Mouse (Mus musculus): ENCODE measurements around the gene Gipc3. TPM values are rescaled to one million over a fixed set of nuclear protein-coding genes. Genes with fewer than 3 reads are reported as not detected.

Gene Gipc3
- polyA plus RNA-seq, 1 experiment, result 0.82 TPM

GRCm38 (mm10) chr10:81336558-81336957, 6.5 kb downstream of the Gipc3 start:
- peaks cover 31% of the 10 kb centered on the region for H3K36me3 ChIP-seq (ENCODE audit: control insufficient read depth, insufficient read depth, low read length)
- H3K4me1 ChIP-seq (replicated peaks; ENCODE audit: control insufficient read depth, insufficient read depth, low read length), result peaks cover 18% of the 10 kb centered on the region
- H3K4me3 ChIP-seq (ENCODE audit: control insufficient read depth, insufficient read depth, low read length), result no peak overlapping the region
- TF ChIP-seq POLR2A (IDR thresholded peaks at IDR 0.05; ENCODE audit: control insufficient read depth, extremely low read depth, insufficient read depth, low read length, poor library complexity), result no peak
- no peak for TF ChIP-seq CTCF (IDR thresholded peaks at IDR 0.05; ENCODE audit: borderline replicate concordance, control insufficient read depth, extremely low read depth, insufficient read depth, low read length, poor library complexity)
- H3K27me3 ChIP-seq (ENCODE audit: control insufficient read depth, insufficient read depth, low read length), result no peaks in the 10 kb centered on the region
- WGBS, result 98% methylated on average over 4 of the region's 4 CpGs
- no peak overlapping the region for H3K27ac ChIP-seq (ENCODE audit: control insufficient read depth, insufficient read depth, low read length)
- DNase-seq, result no peak

GRCm38 (mm10) chr10:81335393-81336340, 7.4 kb downstream of the Gipc3 start:
- H3K27me3 ChIP-seq (ENCODE audit: control insufficient read depth, insufficient read depth, low read length), result no peaks in the 10 kb centered on the region
- H3K4me3 ChIP-seq (ENCODE audit: control insufficient read depth, insufficient read depth, low read length), result no peak overlapping the region
- no peak for DNase-seq
- peaks cover 22% of the 10 kb centered on the region for H3K4me1 ChIP-seq (replicated peaks; ENCODE audit: control insufficient read depth, insufficient read depth, low read length)
- TF ChIP-seq CTCF (IDR thresholded peaks at IDR 0.05; ENCODE audit: borderline replicate concordance, control insufficient read depth, extremely low read depth, insufficient read depth, low read length, poor library complexity), result no peak
- no peak for TF ChIP-seq POLR2A (IDR thresholded peaks at IDR 0.05; ENCODE audit: control insufficient read depth, extremely low read depth, insufficient read depth, low read length, poor library complexity)
- peaks cover 32% of the 10 kb centered on the region for H3K36me3 ChIP-seq (ENCODE audit: control insufficient read depth, insufficient read depth, low read length)
- 90% methylated on average over 19 of the region's 19 CpGs for WGBS
- no peak overlapping the region for H3K27ac ChIP-seq (ENCODE audit: control insufficient read depth, insufficient read depth, low read length)

DNA sequence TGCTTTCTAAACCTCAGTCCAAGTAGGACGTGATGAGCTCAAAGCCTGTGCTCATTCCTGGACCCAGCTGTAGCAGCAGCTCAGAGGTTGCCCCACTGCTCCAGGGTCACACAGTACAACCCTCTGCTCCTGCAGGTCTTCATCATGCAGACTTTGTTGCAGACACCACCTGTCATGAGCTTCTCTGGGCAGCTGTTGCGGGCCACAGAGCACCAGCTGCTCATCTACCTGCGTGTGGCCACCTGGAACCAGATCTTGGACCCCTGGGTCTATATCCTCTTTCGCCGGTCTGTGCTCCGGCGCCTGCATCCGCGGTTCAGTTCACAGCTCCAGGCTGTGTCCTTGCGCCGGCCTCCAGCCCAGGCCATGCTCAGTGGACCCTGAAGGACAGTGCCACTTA, 8.7 kb downstream of the Gipc3 start:
- Histone ChIP-seq H3K27me3 (ENCODE audit: control insufficient read depth, insufficient read depth, low read length) (no peaks in the 10 kb centered on the region), H3K36me3 (ENCODE audit: control insufficient read depth, insufficient read depth, low read length) (peaks cover 32% of the 10 kb centered on the region), H3K4me3 (ENCODE audit: control insufficient read depth, insufficient read depth, low read length) (no peak overlapping the region), H3K4me1 (replicated peaks; ENCODE audit: control insufficient read depth, insufficient read depth, low read length) (peaks cover 35% of the 10 kb centered on the region), H3K27ac (ENCODE audit: control insufficient read depth, insufficient read depth, low read length) (no peak overlapping the region)
- TF ChIP-seq CTCF (IDR thresholded peaks at IDR 0.05; ENCODE audit: borderline replicate concordance, control insufficient read depth, extremely low read depth, insufficient read depth, low read length, poor library complexity) (no peak), POLR2A (IDR thresholded peaks at IDR 0.05; ENCODE audit: control insufficient read depth, extremely low read depth, insufficient read depth, low read length, poor library complexity) (no peak)
- 96% methylated on average over 11 of the region's 11 CpGs for WGBS
- no peak for DNase-seq

- no peaks in the 10 kb centered on the region for H3K27me3 ChIP-seq (ENCODE audit: control insufficient read depth, insufficient read depth, low read length)
- DNase-seq, result no peak
- 92% methylated on average over 29 of the region's 29 CpGs for WGBS
- TF ChIP-seq POLR2A (IDR thresholded peaks at IDR 0.05; ENCODE audit: control insufficient read depth, extremely low read depth, insufficient read depth, low read length, poor library complexity), result no peak
- no peak for TF ChIP-seq CTCF (IDR thresholded peaks at IDR 0.05; ENCODE audit: borderline replicate concordance, control insufficient read depth, extremely low read depth, insufficient read depth, low read length, poor library complexity)
- no peak overlapping the region for H3K4me3 ChIP-seq (ENCODE audit: control insufficient read depth, insufficient read depth, low read length)
- peaks cover 52% of the 10 kb centered on the region for H3K4me1 ChIP-seq (replicated peaks; ENCODE audit: control insufficient read depth, insufficient read depth, low read length)
- H3K27ac ChIP-seq (ENCODE audit: control insufficient read depth, insufficient read depth, low read length), result no peak overlapping the region
- H3K36me3 ChIP-seq (ENCODE audit: control insufficient read depth, insufficient read depth, low read length), result peaks cover 32% of the 10 kb centered on the region
Observed at GRCm38 (mm10) chr10:81332277-81332676, 10.8 kb downstream of the Gipc3 start.

- H3K27me3 ChIP-seq (ENCODE audit: control insufficient read depth, insufficient read depth, low read length), result no peaks in the 10 kb centered on the region
- H3K4me1 ChIP-seq (replicated peaks; ENCODE audit: control insufficient read depth, insufficient read depth, low read length), result peaks cover 64% of the 10 kb centered on the region
- peak overlapping the region; percentile 68 for H3K4me3 ChIP-seq (ENCODE audit: control insufficient read depth, insufficient read depth, low read length)
- peak overlapping the region; percentile 96 for H3K27ac ChIP-seq (ENCODE audit: control insufficient read depth, insufficient read depth, low read length)
- TF ChIP-seq CTCF (IDR thresholded peaks at IDR 0.05; ENCODE audit: borderline replicate concordance, control insufficient read depth, extremely low read depth, insufficient read depth, low read length, poor library complexity) (no peak), POLR2A (IDR thresholded peaks at IDR 0.05; ENCODE audit: control insufficient read depth, extremely low read depth, insufficient read depth, low read length, poor library complexity) (peak; percentile 12; the same call in 1 of the 2 replicates)
- WGBS, result 22% methylated on average over 4 of the region's 4 CpGs
- H3K36me3 ChIP-seq (ENCODE audit: control insufficient read depth, insufficient read depth, low read length), result peaks cover 49% of the 10 kb centered on the region
- no peak for DNase-seq
Observed at GRCm38 (mm10) chr10:81330007-81330406, 13.1 kb downstream of the Gipc3 start.

DNA sequence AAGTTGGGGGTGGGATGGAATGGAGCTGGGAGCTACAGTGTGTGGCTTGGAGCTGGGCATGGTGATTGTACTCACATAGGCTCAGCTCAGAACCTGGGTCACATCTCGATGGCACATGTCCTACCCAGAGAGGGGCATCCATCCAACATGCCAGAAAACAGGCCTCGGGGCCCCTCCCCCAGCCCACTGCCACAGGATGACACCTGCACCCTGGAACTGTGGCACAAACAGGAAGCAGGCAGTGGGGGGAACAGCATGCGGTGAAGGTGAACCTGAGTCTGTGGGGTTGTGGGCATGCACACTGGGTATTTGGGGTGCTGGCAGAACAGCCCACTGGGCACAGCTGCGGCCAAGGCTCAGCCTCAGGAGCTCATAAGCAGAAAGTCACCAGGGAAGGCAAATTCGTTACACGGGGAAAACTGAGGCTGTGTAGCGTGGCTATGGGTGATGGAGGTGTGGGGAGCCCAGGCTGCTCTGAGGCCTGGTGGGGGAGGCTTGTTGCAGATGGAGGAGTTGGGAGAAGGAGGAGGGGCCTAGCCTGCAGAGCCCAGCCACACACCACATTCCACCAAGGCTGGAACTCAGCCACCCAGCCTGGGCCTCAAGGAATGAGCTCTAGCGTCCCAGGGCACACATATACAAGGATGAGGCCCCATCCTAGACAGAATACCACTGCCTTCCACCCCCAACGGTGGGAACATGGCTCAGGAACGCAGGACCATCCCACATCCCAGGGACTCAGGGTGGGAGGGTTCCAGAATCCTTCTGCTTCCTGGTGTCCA, 13.7 kb downstream of the Gipc3 start:
- Histone ChIP-seq H3K4me3 (ENCODE audit: control insufficient read depth, insufficient read depth, low read length) (peak overlapping the region; percentile 68), H3K36me3 (ENCODE audit: control insufficient read depth, insufficient read depth, low read length) (peaks cover 49% of the 10 kb centered on the region), H3K4me1 (replicated peaks; ENCODE audit: control insufficient read depth, insufficient read depth, low read length) (peaks cover 61% of the 10 kb centered on the region), H3K27ac (ENCODE audit: control insufficient read depth, insufficient read depth, low read length) (peak overlapping the region; percentile 96), H3K27me3 (ENCODE audit: control insufficient read depth, insufficient read depth, low read length) (no peaks in the 10 kb centered on the region)
- peak; percentile 91 for DNase-seq
- TF ChIP-seq CTCF (IDR thresholded peaks at IDR 0.05; ENCODE audit: borderline replicate concordance, control insufficient read depth, extremely low read depth, insufficient read depth, low read length, poor library complexity), result no peak
- peak; percentile 26; the same call in 1 of the 2 replicates for TF ChIP-seq POLR2A (IDR thresholded peaks at IDR 0.05; ENCODE audit: control insufficient read depth, extremely low read depth, insufficient read depth, low read length, poor library complexity)
- WGBS, result 9% methylated on average over 10 of the region's 10 CpGs

Data from thymus, adult 2 months (tissue).